ENCODE assay signal across 8 mouse cellular contexts in the genomic region with DNA sequence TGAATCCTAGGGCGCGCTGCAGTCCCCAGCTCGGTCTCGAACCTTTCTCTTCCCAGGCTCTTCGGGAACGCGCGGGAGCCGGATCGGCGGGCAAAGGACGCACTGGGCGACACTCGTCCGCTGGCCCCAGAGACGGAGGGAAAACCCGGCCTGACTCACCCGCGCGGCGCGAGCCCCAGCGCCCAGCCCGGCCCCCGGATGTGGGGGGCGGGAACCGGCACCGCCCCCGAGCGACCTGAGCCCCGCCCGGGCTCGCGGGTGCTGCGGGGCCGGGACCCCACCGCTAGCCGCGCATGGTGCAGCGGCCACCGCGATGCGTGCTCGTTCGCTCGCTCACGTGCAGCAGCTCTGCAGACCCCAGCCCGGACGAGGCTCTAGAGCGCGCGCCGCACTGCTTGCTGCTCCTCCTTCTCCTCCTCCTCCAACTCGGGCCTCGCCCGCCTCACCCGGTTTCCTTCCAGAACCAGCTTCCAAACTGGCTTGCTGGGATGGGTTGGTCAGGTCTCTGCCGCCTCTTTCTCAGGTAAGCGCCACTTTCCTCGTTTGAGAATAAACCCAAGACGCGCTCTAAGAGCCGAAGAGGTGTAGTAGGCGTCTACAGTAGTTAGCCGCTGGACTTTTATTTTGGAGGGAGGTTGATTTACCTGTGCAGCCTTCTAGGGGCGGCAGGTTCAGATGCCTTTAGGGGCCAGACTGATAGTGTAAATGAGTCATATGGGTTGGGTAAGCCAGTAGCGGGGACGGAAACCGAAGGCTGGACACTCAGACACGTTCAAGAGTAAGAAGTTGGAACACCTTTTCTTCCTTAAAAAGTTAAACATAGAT. TPM values are rescaled to one million over a fixed set of nuclear protein-coding genes. Genes with fewer than 3 reads are reported as not detected.
A peak's percentile ranks its signal among the peaks of the same experiment; 100 is the strongest.
DNase-seq lines count a peak whose midpoint lies in the region; ATAC-seq and TF ChIP-seq lines count a peak whose summit lies in the region.

TSS of gene N4bp3 (minus strand) at position 152 of the 825 bp plus-strand sequence.
TSS of gene D930048N14Rik (plus strand) at position 264 of the 825 bp plus-strand sequence.

- H3K4me1 ChIP-seq in hindbrain, embryonic 15.5 days (replicated peaks), result peaks cover 24% of the 10 kb centered on the region
- H3K4me1 ChIP-seq in liver, embryonic 12.5 days, result peaks cover 41% of the 10 kb centered on the region

- peaks cover 7% of the 10 kb centered on the region; the same call in 1 of the 2 replicates for H3K27me3 ChIP-seq in hindbrain, embryonic 15.5 days
- H3K27me3 ChIP-seq in liver, embryonic 12.5 days (replicated peaks), result peaks cover 73% of the 10 kb centered on the region

- H3K9me3 ChIP-seq in hindbrain, embryonic 15.5 days, result no peaks in the 10 kb centered on the region
- no peaks in the 10 kb centered on the region for H3K9me3 ChIP-seq in liver, embryonic 12.5 days (replicated peaks)

- ATAC-seq in hindbrain, embryonic 15.5 days (ENCODE audit: low FRiP score, low read depth), result peak; percentile 76
- peak; percentile 58 for ATAC-seq in liver, embryonic 12.5 days

- peak within 1 kb of the TSS; percentile 6 for H3K27ac ChIP-seq in hindbrain, embryonic 15.5 days (replicated peaks)
- no peak within 1 kb of the TSS for H3K27ac ChIP-seq in liver, embryonic 12.5 days

- no peaks in the 10 kb centered on the region for H3K36me3 ChIP-seq in hindbrain, embryonic 15.5 days
- H3K36me3 ChIP-seq in liver, embryonic 12.5 days, result no peaks in the 10 kb centered on the region

- no peak for TF ChIP-seq CTCF in brain, embryonic 14.5 days (IDR thresholded peaks at IDR 0.05; ENCODE audit: borderline replicate concordance, extremely low read depth, insufficient read depth, insufficient read length)

- under 1% methylated on average over 63 of the region's 70 CpGs for WGBS in hindbrain, embryonic 15.5 days
- under 1% methylated on average over 67 of the region's 70 CpGs for WGBS in liver, embryonic 12.5 days (ENCODE audit: insufficient replicate concordance)

- H3K9ac ChIP-seq in hindbrain, embryonic 15.5 days, result peak within 1 kb of the TSS; percentile 72
- H3K9ac ChIP-seq in liver, embryonic 12.5 days, result peak within 1 kb of the TSS; percentile 54

- peak; percentile 48 to 62 for DNase-seq in cerebellum, adult 18-20 months
- no peak for DNase-seq in cerebellum, adult 11-12 months
- peak; percentile 70 for DNase-seq in brain, embryonic 14.5 days (ENCODE audit: low read depth)
- peak; percentile 70 for DNase-seq in forelimb bud, embryonic 11.5 days (ENCODE audit: low read depth, low spot score)
- peak; percentile 71 for DNase-seq in naive thymus-derived CD4-positive, alpha-beta T cell, adult 2 months (ENCODE audit: low read depth)
- peak; percentile 83 for DNase-seq in thymus, postnatal 14 days

- no peak for TF ChIP-seq POLR2A in brain, embryonic 14.5 days (IDR thresholded peaks at IDR 0.05; ENCODE audit: borderline replicate concordance, extremely low read depth, insufficient read depth, insufficient read length, poor library complexity, severe bottlenecking)

- H3K4me3 ChIP-seq in hindbrain, embryonic 15.5 days, result peak within 1 kb of the TSS; percentile 66
- H3K4me3 ChIP-seq in liver, embryonic 12.5 days, result peak within 1 kb of the TSS; percentile 63

- H3K4me2 ChIP-seq in hindbrain, embryonic 15.5 days, result peak within 1 kb of the TSS; percentile 97
- peak within 1 kb of the TSS; percentile 89 for H3K4me2 ChIP-seq in liver, embryonic 12.5 days

RNA-seq across cellular contexts. Expression of gene N4bp3, which starts in this region (rescaled TPM):
- polyA plus RNA-seq in brain, embryonic 14.5 days (2012; rRNA removed), result 7.5 and 11.2 TPM in 2 replicates
- 25.8 and 29.8 TPM in 2 replicates for polyA plus RNA-seq in hindbrain, embryonic 15.5 days (2015; fragmentation: Nextera tagmentation; extraction: Ambion mirVana)
- polyA plus RNA-seq in liver, embryonic 12.5 days (2016; fragmentation: Nextera tagmentation; extraction: Ambion mirVana), result 4.9 and 5.3 TPM in 2 replicates

RNA-seq across cellular contexts. Expression of gene D930048N14Rik, which starts in this region (rescaled TPM):
- polyA plus RNA-seq in brain, embryonic 14.5 days (2012; rRNA removed), result 2.1 and 2.3 TPM in 2 replicates
- 1.2 and 1.4 TPM in 2 replicates for polyA plus RNA-seq in hindbrain, embryonic 15.5 days (2015; fragmentation: Nextera tagmentation; extraction: Ambion mirVana)
- 0.84 and 0.95 TPM in 2 replicates for polyA plus RNA-seq in liver, embryonic 12.5 days (2016; fragmentation: Nextera tagmentation; extraction: Ambion mirVana)
